Mouse (Mus musculus) CH12.LX (cell line): ENCODE measurements around the gene Zbtb20. TPM values are rescaled to one million over a fixed set of nuclear protein-coding genes. Genes with fewer than 3 reads are reported as not detected.

Source experiments
- DNase-seq: peaks from one replicate; pipeline ENCODE4 v3.0.0-alpha.2; 2013; ENCODE audit errors: extremely low read depth
- H3K27ac ChIP-seq: 2 replicates; pipeline ENCODE4 v1.5.1; 2012; ENCODE audit warnings: low read depth, mild to moderate bottlenecking, control low read depth, moderate library complexity; ENCODE audit not compliant: insufficient read depth
- H3K27me3 ChIP-seq: replicated peaks from 2 replicates; pipeline ENCODE3; 2012; ENCODE audit warnings: inconsistent platforms
- H3K36me3 ChIP-seq, 2 experiments: replicated peaks in 1 of 2; 2 replicates each; pipeline versions ENCODE3 to v1.6.1; 2012; ENCODE audit warnings: inconsistent platforms in 1 of 2, low read length in 1 of 2, mild to moderate bottlenecking in 1 of 2, mixed read lengths in 1 of 2, moderate library complexity in 1 of 2; ENCODE audit not compliant: control insufficient read depth in 1 of 2, insufficient read depth in 1 of 2
- H3K4me1 ChIP-seq, 2 experiments: 2 replicates each; pipeline ENCODE4 v1.6.1; 2012; ENCODE audit warnings: inconsistent platforms in 1 of 2, moderate library complexity in 1 of 2; ENCODE audit not compliant: insufficient read depth in 2 of 2, control insufficient read depth in 1 of 2
- H3K4me2 ChIP-seq: 2 replicates; pipeline ENCODE4 v1.6.1; 2012; ENCODE audit warnings: low read depth, mild to moderate bottlenecking, control low read depth; ENCODE audit not compliant: poor library complexity, insufficient read depth, severe bottlenecking
- H3K4me3 ChIP-seq, 3 experiments: fragments of 150-350 bp in 1 of 3; sonication (generic) in 1 of 3; replicated peaks in 1 of 3; 2 replicates each; pipeline versions ENCODE3 to v1.5.1; 2011 to 2012; ENCODE audit warnings: low read depth in 2 of 3, low read length in 2 of 3, mild to moderate bottlenecking in 2 of 3, moderate library complexity in 2 of 3, control low read depth in 1 of 3, improper control_type of control experiment in 1 of 3, inconsistent platforms in 1 of 3, mixed read lengths in 1 of 3; ENCODE audit not compliant: poor library complexity in 1 of 3
- H3K79me2 ChIP-seq: replicated peaks from 2 replicates; pipeline ENCODE4 v1.6.1; 2012; ENCODE audit warnings: mild to moderate bottlenecking, moderate library complexity; ENCODE audit not compliant: control insufficient read depth, poor library complexity, insufficient read depth, severe bottlenecking; ENCODE audit errors: extremely low read depth
- H3K9ac ChIP-seq: 2 replicates; pipeline ENCODE4 v1.6.1; 2012; ENCODE audit warnings: low read depth, mild to moderate bottlenecking, control low read depth, moderate library complexity; ENCODE audit not compliant: insufficient read depth
- H3K9me3 ChIP-seq: replicated peaks from 2 replicates; pipeline ENCODE3; 2012; ENCODE audit warnings: low read length, inconsistent platforms, mixed read lengths
- CTCF ChIP-seq, 2 experiments: IDR thresholded peaks in 1 of 2; conservative IDR thresholded peaks in 1 of 2; 2 replicates each; pipeline ENCODE4 v1.5.1; 2011 to 2012; ENCODE audit warnings: low read depth in 2 of 2, low read length in 2 of 2, improper control_type of control experiment in 1 of 2, inconsistent platforms in 1 of 2, mild to moderate bottlenecking in 1 of 2, moderate library complexity in 1 of 2
- EP300 ChIP-seq: IDR thresholded peaks from 2 replicates; pipeline ENCODE4 v1.6.1; 2011; ENCODE audit warnings: low read length, improper control_type of control experiment
- ETS1 ChIP-seq: conservative IDR thresholded peaks from 2 replicates; pipeline ENCODE4 v1.6.1; 2012; ENCODE audit warnings: low read depth, mild to moderate bottlenecking, inconsistent platforms, low read length, improper control_type of control experiment, moderate library complexity
- HCFC1 ChIP-seq: IDR thresholded peaks from 2 replicates; pipeline ENCODE4 v1.6.1; 2012; ENCODE audit warnings: low read depth, mild to moderate bottlenecking, inconsistent platforms, low read length, improper control_type of control experiment
- IRF4 ChIP-seq: IDR thresholded peaks from 2 replicates; pipeline ENCODE4 v1.6.1; 2014; ENCODE audit warnings: low read depth, mild to moderate bottlenecking, inconsistent platforms, low read length, improper control_type of control experiment
- MAFK ChIP-seq: IDR thresholded peaks from 2 replicates; pipeline ENCODE4 v1.6.1; 2011; ENCODE audit warnings: low read length, improper control_type of control experiment; ENCODE audit not compliant: insufficient replicate concordance
- MEF2A ChIP-seq: IDR thresholded peaks from 2 replicates; pipeline ENCODE4 v1.6.1; 2014; ENCODE audit warnings: low read depth, mild to moderate bottlenecking, inconsistent platforms, low read length, improper control_type of control experiment, borderline replicate concordance
- NELFE ChIP-seq: IDR thresholded peaks from 2 replicates; pipeline ENCODE4 v1.6.1; 2011; ENCODE audit warnings: low read depth, low read length, improper control_type of control experiment
- POLR2A ChIP-seq: IDR thresholded peaks from 2 replicates; pipeline ENCODE4 v1.6.1; 2011; ENCODE audit warnings: low read depth, mild to moderate bottlenecking, improper control_type of control experiment, low read length
- POLR2AphosphoS2 ChIP-seq: IDR thresholded peaks from 2 replicates; pipeline ENCODE4 v1.6.1; 2011; ENCODE audit warnings: low read depth, low read length, improper control_type of control experiment
- UBTF ChIP-seq: IDR thresholded peaks from 2 replicates; pipeline ENCODE4 v1.6.1; 2012; ENCODE audit warnings: low read depth, mild to moderate bottlenecking, inconsistent platforms, low read length, improper control_type of control experiment, moderate library complexity
- ZNF384 ChIP-seq: IDR thresholded peaks from 2 replicates; pipeline ENCODE4 v1.6.1; 2012; ENCODE audit warnings: low read depth, low read length, improper control_type of control experiment, inconsistent platforms
- dilution Hi-C: fragments of 300-500 bp; cut with MboI; formaldehyde crosslinking; loops from 2 replicates; pipeline ENCODE4 v1.14.3; 2020; ENCODE audit warnings: low sequenced_read_pairs; ENCODE audit not compliant: extremely low pct_unique_long_range_greater_than_20kb, extremely low pct_ligation_motif_present
- in situ Hi-C: fragments of 300-500 bp; cut with MboI; formaldehyde crosslinking; loops from 3 replicates; pipeline ENCODE4 v1.14.3; 2019; ENCODE audit warnings: low sequenced_read_pairs, low pct_ligation_motif_present, low pct_unique_long_range_greater_than_20kb, mixed read lengths
- polyA plus RNA-seq: library from polyadenylated mRNA; unstranded; fragments of >175 nt; gene quantifications from 2 replicates; pipeline ENCODE4 v1.2.1, GENCODE M21; 2012; ENCODE audit warnings: low read depth; ENCODE audit not compliant: insufficient read length
- total RNA-seq, 2 experiments: library from RNA; depleted of rRNA; stranded (reverse); fragments of 300-350 nt in 1 of 2; fragments of >200 nt in 1 of 2; gene quantifications; 2 replicates each; pipeline ENCODE4 v1.2.3; 2012 to 2014

The Zbtb20 gene
- total and polyA plus RNA-seq, 3 experiments: 24.9 to 58.0 (median 51.6) TPM

- no peak overlapping the region for H3K4me2 ChIP-seq
- peaks cover 18 to 29% of the 10 kb centered on the region in 2 experiments for H3K4me1 ChIP-seq
- dilution Hi-C loops (no loop called here), in situ Hi-C loops (no loop called here)
- peaks cover 14% of the 10 kb centered on the region for H3K79me2 ChIP-seq
- H3K9me3 ChIP-seq: no peaks in the 10 kb centered on the region
- H3K9ac ChIP-seq: no peak overlapping the region
- H3K27ac ChIP-seq: no peak overlapping the region
- peaks cover 13 to 17% of the 10 kb centered on the region in 2 experiments for H3K36me3 ChIP-seq
- TF ChIP-seq IRF4 (no peak), POLR2AphosphoS2 (no peak), CTCF (conservative IDR thresholded peaks at IDR 0.05 in 1 of 2, IDR thresholded peaks at IDR 0.05 in 1 of 2; ENCODE audit: low read depth in 2 of 2, low read length in 2 of 2) (no peak), NELFE (no peak), MAFK (no peak), POLR2A (no peak)
- no peak for DNase-seq
- no peaks in the 10 kb centered on the region for H3K27me3 ChIP-seq
- no peak overlapping the region for H3K4me3 ChIP-seq
Measured at GRCm38 (mm10) chr16:43647641-43648040, 772.0 kb downstream of the Zbtb20 start.

- Histone ChIP-seq H3K9me3 (no peaks in the 10 kb centered on the region), H3K27ac (peak overlapping the region; percentile 21; the same call in 1 of the 2 replicates), H3K4me1 (peaks cover 38 to 58% of the 10 kb centered on the region in 2 experiments), H3K9ac (no peak overlapping the region), H3K4me3 (no peak overlapping the region), H3K4me2 (no peak overlapping the region), H3K79me2 (peaks cover 16% of the 10 kb centered on the region), H3K36me3 (peaks cover 20 to 26% of the 10 kb centered on the region in 2 experiments), H3K27me3 (no peaks in the 10 kb centered on the region)
- dilution Hi-C loops (no loop called here), in situ Hi-C loops (no loop called here)
- no peak for DNase-seq
- TF ChIP-seq HCFC1 (no peak), ZNF384 (peak; percentile 79)
Measured at GRCm38 (mm10) chr16:43650355-43651080, 774.8 kb downstream of the Zbtb20 start.

GRCm38 (mm10) chr16:43653288-43653687 is 777.6 kb downstream of the Zbtb20 start:
- no peak for DNase-seq
- in situ Hi-C loops: no loop called here
- Histone ChIP-seq H3K27me3 (no peaks in the 10 kb centered on the region), H3K9ac (peak overlapping the region; percentile 31; the same call in 1 of the 2 replicates), H3K4me1 (peaks cover 44 to 65% of the 10 kb centered on the region in 2 experiments), H3K4me3 (no peak overlapping the region), H3K79me2 (peaks cover 33% of the 10 kb centered on the region), H3K9me3 (no peaks in the 10 kb centered on the region), H3K36me3 (peaks cover 30 to 40% of the 10 kb centered on the region in 2 experiments), H3K4me2 (0 out of 2 replicates have a peak overlapping the region, but pooled peaks have one; percentile 25), H3K27ac (peak overlapping the region; percentile 51)
- no peak for TF ChIP-seq UBTF
- 0 out of 2 replicates have a peak, but pooled peaks have one; percentile 17 for TF ChIP-seq MAFK
- TF ChIP-seq EP300: peak; percentile 75
- peak; percentile 82 for TF ChIP-seq ZNF384
- TF ChIP-seq HCFC1: no peak
- TF ChIP-seq MEF2A: peak; percentile 92
- peak; percentile 48; the same call in 1 of the 2 replicates for TF ChIP-seq IRF4
- TF ChIP-seq ETS1: no peak; the same call in 1 of the 2 replicates
- dilution Hi-C loops: no loop called here
